Mouse (Mus musculus) kidney, adult 18-20 months (tissue): ENCODE results near the gene Ppm1h.

Experiments
- DNase-seq: peaks from one replicate; pipeline ENCODE4 v3.0.0; 2021

The Ppm1h gene

DNA sequence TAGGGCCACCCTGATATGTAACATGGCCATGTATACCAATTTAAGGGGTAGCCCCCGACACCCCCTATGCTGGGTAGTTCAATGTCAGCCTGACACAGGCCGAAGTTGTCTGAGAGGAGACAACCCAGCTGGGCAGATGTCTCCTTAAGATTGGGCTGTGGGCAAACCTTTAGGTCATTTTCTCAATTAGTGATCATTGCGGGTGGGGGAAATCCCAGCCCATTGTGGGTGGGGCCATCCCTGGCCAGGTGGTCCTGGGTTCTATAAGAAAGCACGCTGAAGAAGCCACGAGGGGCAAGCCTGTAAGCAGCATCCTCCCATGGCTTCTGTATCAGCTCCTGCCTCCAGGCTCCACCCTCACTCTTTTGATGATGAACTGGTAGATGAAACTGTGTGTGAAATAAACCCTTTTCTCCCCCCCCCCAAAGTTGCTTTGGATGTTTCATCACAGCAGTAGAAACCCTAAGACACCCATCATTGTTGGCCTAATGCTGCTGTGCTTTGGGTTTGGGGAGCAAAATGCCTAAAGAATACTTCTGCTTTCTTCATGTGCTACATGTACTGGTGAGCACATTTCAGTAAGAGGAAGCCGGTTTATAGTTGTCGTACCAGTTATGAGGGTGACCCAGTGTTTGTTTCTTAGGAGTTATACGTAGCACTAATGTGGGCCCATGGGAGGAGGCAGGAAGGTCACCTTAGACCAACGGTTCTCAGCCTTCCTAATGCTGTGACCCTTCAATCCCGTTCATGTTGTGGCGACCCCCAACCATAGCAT lies 68.8 kb downstream of the Ppm1h start:
- DNase-seq, result no peak

DNA sequence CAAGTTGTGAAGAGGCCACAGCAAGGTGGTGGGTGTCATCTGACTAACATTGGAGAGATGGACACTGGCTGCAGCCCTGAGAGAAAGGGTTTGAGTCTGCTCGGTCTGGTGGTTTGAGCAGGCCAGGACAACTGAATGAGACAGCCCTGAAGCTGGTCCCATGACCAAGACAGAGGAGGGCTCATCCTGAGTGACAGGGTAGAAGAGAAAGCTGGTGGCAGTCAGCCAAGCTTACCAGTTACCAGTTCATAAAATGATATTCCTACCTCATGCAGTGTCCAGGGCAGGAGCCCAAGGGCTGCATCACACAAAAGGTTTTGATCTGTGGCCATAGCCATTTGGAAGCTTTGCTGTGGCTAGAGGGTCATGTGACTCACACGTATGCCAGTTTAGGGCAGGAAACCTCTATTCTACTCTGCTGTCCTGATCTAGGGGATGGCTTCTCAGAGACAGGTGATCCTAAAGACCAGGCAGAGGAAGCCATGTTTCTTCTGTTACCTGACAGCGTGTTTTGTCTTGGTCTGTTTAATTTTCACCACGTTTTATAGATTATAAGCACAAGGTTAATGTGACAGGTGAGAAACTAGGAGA lies 69.9 kb downstream of the Ppm1h start:
- no peak for DNase-seq

DNA sequence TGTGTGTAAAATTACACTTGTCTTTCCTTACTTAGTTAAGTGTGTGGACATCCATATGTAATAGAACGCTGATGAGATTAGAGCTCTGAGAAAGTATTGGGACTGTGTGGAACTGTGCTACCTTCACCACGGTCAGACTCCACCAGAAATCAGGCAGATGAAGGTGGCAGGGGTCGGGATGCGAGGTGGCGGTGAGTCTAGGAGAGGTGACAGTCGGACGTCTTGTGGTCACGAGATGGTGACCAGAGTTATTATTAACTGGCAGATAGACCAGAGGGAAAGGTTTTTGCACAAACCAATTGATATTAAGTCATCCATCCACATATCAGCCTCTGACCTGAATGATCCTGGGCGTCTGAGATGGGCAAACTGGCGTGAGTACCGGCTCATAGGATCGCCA lies 70.5 kb downstream of the Ppm1h start:
- no peak for DNase-seq

DNA sequence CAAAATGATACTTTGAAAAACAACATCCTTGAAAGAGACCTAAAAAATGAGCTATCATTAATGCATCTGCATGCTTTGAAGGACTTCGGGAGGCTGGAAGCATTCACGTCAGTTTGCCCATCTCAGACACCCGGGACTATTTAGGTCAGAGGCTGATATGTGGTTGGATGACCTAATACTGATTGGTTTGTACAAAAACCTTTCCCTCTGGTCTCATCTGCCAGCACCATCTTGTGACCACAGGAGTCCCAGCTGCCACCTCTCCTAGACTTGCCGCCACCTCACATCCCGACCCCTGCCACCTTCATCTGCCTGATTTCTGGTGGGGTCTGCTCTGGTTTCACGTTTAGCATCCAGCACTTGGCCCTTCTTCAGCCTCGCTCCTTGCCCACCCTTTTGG lies 71.3 kb downstream of the Ppm1h start:
- DNase-seq, result no peak

DNA sequence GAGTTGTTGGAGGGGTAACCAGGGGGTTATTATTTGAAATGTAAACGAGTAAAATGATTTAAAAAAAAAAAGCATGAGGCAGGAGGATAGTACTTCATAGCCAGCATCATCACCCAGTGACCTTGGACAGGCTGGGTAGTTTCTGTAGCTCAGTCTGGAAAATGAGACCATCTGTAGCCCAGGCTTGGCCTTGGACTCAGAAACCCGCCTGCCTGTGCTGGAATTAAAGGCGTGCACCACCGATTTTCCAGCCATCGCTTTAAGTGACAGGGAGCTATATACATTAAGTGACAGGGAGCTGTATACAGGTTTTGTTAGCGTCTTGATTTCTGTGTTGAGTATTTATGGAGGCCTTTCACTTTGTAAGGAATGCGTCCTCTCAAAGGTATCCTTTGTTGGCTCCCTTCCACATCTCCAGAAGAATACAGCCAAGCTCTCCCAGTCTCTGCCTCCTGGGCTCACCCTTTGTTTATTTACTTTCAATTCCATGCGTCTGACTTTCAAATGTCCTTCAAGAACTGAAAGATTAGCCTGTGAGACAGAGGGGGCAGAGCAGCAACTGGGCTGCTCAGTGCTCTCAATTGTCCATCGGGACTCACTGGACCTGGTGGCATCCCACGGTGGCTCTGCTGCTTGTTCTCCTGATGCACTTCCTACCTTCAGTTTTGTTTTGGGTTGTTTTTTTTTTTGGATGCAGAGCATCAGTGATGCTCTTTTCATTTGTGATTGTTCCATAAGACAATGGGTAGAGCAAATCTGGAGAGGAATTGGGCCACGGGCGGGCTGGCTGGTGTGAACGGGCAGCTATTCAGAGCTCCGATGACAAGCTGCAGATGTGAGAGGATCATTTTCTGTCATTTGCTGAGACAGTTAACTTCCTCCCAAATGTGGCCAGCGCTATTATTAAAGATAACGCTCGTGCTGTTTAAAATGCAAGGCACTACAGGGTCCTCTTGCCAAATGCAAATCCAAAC lies 74.7 kb downstream of the Ppm1h start:
- no peak for DNase-seq

DNA sequence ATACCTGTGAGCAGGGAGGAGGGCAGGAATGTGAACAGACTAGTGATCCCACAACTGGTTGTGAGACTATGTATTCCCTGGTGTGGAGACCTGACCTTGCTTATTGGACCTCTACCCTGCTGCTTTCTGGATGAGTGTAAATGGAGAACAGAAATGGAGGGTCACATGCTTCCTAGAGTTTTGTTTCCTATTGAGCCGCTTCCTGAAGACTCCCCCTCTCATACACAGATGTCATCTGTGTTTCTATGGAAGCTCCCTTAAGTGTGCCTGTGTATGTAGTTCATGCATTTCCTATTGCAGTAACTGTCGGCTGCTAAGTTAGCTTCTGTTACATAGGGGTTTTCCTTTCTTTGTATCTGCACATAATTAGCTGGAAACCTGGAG lies 75.4 kb downstream of the Ppm1h start:
- DNase-seq, result peak; percentile 20

DNA sequence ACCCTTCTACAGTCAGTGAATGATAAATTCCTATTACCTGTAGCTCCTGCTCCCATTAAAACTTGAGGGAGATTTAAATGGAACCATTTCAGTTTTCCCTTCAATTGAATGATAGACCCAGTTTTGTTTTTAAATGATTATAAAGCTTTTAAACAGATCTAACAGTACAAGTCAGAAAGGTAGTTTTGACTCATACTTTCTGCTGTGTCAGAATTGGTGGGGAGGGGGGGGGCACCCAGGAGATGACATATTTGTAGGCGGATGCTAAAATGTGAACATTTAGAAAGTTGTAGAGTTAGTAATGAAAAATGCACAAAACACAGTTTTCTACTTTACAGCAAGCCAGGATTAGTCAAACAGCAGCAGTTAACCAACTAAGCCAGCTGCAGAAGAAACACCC lies 76.4 kb downstream of the Ppm1h start:
- DNase-seq, result no peak

DNA sequence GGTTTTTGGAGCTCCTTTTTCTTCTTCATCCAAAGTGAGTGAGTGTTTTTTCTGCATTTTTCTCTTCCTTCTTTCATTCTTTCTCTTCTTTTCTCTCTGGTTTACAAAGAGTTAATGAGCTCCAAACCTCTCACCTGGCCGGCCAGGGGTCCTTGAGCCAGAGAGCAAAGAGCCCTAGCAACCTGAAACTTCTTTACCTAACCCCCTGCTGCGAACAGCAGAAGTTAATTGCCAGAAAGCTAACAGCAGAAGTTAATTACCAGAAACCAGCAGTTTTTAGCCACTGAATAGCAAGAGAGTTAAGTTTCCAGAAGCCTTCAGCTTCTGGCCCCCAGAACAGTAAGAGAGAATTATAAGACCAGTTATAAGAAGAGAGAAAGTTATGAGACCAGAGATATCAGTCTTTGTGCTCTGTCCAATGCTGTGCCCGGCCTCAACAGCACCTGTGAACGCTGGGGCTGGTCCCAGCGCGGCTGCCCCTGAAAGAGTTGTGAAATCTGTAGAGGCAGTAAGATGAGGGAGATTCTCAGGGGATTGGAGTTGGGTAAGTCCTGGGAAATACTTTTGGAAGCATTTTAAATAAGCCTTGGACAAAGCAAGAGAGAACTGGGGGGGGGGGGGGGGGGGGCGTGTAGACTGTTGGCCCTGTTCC lies 78.4 kb downstream of the Ppm1h start:
- DNase-seq, result no peak

DNA sequence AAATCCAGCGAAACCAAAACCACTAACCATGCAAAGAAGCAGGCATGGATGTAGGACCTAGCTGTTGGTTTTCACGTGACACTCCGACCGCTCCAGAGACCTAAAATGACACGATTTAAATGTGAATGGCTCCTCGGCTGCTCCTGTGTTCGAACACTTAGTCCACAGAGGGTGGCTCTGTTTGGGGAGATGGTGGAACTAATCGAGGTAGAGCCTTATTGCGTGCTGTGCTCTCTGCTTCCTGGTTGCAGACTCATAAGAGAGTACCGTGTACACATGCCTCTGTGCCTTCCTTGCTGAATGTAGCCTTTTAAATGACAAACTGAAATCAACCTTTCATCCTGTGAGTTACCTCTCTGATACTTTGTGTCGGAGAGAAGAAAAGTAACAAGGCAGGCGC lies 79.2 kb downstream of the Ppm1h start:
- no peak for DNase-seq

DNA sequence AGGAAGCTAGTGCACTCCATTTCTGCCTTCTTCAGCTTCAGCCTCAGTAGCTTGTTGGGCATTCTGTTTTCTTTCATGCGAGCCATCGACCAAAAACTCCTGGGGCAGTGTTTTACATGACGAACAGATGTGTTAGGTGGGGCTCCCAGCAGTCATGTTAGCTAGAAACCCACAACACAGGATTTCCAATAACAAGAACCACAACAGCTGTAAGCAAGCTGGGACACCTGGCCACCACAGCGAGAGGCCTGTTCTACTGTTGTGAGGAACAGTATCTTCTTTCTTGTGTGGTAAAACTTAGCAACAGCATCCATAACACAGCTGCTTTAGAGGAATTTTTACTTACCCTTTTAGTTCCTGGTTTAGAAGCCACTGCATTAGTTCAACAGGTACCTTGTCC lies 79.8 kb downstream of the Ppm1h start:
- no peak for DNase-seq

DNA sequence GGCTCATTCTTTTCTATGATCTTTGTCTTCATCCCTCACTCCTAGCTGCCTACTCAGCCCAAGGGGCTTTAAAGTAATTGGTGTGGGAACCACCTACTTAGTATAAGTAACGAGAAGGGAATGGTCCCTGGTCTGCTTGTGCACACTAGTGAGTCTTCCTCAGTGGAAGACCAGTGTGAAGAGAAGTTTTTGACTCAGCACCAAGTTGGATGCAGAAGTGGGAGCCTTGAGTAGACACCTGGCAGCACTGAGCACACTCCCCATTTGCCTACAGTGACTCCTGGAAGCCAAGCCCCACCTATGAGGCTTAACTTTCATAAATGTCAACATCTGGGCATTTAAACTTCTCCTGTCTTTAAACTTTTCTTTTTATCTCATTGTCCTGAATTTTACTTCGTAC lies 81.2 kb downstream of the Ppm1h start:
- no peak for DNase-seq

DNA sequence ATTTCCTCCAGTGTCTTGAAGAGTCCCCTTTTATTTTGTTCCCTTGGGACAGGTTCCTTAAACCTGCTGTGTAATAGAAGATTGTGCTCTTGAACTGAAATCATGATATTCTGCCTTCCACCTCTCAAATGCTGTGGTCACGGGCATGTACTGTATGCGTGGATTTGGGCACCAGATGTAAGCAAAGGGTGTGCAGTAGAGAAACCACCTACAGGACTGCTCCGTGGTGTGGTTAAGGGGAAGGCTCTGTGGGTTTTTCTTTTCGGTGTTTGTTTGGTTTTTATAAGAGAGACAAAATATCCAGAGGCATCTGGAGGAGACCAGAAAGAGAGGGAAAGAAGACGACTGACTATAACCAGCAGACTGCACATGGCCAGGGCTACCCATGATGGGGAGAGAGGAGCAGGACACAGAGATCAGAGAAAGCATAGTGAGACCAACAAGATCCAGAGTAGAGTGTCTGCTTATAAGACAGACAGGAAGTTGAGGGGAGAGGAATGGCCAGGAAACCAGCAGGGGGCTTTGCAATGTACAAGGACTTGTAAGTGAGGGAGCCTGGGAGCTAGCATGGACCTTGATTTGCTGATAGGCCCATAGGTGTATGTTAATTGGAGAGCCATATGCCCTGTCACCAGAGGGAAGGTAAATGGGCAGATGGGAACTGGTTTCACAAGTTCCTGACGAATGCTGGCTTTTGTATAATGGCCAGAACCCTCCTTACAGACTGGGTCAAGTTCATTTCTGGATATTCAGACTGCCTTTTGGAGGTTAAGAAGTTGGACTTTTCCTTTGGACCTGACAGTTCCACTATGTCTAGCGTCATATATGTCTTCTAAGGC lies 82.1 kb downstream of the Ppm1h start:
- DNase-seq, result peak; percentile 20

DNA sequence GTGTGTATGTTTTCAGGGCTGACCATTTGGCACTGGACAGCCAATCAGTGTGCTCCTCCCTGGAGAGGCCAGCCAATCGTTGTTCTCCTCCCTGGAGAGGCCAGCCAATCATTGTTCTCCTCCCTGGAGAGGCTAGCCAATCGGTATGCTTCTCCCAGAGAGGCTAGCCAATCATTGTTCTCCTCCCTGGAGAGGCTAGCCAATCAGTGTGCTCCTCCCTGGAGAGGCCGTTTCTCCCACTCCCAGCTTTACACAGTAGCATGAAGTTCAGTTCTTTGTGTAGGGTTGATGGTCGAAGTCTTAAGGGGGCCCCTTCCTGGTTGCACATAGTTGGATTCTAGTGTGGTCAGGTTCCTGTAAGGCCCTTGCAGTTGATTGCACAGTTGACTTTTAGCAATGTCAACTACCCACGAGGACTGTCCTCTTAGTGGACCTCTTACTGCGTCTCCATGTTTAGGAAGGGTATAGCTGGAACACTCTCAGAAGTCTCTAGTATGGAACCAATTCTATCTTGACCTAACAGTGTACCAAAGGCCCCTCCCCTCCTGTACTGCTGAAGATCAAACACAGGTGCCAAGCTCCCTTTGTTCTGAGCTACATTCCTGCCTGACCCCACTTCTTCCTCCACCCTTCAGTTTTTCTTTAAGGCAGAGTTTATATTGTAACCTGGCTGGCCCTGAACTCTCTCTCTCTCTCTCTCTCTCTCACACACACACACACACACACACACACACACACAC lies 84.4 kb downstream of the Ppm1h start:
- DNase-seq, result no peak

DNA sequence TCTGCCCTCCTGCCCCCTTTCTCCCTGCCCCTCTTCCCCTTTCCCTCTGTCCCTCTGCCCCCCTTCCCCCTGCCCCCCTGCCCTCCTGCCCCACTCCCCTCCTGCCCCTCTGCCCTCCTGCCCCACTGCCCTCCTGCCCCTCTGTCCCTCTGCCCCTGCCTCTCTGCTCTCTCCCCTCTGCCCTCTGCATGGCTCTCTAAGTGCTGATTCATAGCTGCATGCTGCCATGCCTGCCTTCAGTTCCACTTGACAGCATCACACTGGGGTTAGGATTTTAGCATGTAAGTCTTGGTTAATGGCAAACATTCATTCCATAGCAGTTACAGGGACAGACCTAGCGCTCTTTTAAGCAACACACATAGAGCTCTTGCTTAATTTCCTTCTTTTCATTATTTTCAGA lies 85.0 kb downstream of the Ppm1h start:
- DNase-seq, result peak; percentile 30

DNA sequence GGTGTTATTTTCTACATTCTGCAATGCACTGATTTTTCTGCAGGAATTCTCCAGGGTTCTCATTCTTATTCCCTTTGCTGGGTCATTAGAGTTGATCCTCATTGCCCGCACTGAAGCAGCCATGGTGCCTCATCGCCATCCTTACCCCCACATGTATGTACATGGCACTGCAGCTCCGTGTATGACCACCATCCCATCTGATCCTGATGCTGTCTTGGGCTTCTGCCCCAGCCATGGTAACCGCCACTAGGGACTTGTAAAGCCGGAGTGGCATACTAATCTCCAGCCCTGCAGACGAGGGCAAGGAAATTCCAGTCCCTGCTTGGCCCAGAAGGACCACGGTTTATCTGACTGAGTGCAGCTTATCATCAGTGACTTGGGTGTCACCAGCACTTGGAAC lies 86.1 kb downstream of the Ppm1h start:
- DNase-seq, result no peak

DNA sequence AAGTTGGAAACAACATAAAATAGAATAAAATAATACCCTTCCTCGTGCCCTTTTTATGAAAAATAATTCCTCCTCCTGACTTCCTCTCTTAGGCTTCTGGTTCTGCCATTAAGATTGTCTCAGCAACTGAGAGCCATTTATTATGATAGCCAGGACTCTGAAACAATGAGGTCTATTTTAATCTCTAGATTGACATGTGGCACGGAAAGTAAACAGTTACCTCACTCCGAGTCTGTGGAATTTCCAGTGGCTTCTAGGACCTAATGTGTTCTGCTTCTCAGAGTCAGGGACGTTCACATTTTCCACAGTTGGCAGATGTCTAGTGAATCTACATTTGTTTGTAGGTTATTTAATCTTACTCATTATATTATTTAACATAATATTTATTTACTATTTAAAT lies 87.0 kb downstream of the Ppm1h start:
- DNase-seq, result no peak

DNA sequence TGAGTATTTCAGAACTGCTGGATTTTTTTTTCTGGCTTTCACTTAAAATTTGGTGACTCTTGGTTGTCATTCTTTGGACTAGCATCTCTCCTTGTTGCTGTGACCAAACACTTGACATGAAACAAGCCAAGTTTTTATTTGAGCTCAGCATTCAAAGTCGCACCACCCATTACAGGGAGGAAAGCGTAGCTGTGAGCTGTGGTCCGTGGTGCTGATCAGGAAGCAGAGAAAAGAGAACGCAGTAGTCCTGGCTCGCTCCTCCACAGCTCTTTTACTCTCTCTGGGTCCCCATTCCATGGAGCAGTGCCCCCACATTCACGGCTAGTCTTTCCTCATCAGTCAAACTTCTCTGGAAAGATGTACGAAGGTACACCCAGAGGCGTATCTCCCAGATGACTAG lies 87.4 kb downstream of the Ppm1h start:
- DNase-seq, result peak; percentile 28

DNA sequence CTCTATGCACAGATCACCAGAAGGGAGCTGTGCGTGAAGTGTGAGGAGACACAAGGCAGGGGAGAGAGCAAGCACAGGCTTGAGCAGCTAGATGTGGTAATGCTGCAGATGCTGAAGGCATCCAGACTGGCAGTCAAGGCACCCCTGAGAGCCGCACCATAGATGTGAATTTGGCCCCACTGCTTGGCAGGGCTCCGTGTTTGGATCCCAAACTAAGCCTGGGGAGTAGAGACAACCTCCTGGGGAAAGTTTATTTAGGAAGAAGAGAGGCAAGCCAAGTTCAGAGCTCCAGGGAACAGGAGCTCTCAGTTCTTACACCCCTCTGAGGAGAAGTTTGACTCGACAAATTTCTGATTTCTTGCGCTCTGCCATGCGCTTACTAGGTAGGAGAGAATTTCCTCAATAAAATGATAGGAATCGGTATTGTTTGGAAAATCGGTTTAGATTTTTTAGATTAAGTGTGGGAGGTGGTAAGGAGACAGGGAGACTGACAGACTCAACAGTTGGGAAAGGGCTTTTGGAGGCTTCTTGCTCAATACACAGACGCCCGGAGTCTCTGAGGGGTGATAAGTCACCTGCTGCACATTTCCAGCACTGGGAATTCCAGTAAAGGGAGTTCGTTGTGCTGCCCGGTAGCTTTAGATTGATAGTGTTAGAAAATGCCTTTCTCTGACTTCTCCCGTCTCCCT lies 89.8 kb downstream of the Ppm1h start:
- DNase-seq, result no peak

DNA sequence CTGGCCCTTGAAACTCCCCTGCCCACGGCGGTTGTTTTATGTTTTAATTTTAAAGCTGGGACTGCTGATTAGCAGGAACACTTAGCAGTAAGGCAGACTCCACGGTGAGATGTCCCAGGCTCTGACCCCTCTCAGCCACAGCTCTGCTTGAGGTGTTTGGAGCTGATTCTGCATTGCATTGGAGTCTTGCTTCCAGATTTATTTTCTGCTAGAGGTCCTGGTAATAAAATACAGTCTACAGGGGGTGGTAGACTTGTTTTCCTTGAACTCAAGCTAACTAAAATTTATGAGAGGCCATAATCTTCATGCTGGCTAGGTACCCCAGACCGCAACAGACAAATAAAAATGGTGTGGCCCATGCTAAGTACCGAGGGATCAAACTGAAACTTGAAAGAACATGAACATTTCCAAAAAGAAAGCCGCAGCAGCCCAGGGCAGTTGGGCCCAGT lies 90.4 kb downstream of the Ppm1h start:
- no peak for DNase-seq

DNA sequence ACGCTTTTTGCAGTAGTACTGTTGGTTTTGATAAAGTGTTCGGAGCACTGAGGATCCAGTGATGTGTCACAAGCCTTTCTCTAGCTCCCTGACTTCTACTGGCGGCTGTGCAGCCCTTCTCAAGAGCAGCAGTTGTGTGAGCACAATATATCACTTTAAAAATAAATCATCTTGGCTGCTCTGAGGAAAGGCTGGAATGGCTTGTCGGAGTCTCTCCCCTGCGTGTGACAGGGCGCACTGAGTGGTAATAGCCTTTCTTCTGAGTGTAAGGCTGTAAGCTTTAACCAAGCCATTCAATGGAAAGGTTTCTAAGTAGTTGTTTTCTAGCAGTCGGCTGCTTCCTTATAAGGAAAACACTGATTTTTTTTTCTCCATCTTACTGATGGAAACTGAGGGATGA lies 91.8 kb downstream of the Ppm1h start:
- no peak for DNase-seq

DNA sequence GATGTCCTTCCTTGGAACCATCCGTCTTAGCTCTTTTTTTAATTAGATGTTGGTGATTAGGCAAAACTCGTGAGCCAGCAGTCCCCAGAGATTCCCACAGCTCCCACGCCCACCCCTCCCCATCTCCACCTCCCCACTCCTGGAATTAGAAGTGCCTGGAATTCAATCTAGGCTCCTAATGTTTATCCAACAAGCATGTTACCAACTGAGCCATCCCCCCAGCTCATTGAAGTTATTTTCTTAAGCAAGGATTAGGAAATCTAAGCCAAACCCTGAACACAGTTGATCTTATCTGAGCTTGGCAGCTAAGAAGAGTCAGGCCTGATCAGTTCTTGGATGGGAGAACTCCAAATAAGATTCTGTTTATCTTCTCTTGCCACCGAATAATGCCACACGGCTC lies 92.4 kb downstream of the Ppm1h start:
- no peak for DNase-seq
